Mouse (Mus musculus): ENCODE measurements at regions not wholly inside any gene's neighbourhood (a gene's known extent, or its start where the extent isn't known, plus 50 kb on each side); places are given as distances from the start of the nearest gene placed in this dataset.

DNA sequence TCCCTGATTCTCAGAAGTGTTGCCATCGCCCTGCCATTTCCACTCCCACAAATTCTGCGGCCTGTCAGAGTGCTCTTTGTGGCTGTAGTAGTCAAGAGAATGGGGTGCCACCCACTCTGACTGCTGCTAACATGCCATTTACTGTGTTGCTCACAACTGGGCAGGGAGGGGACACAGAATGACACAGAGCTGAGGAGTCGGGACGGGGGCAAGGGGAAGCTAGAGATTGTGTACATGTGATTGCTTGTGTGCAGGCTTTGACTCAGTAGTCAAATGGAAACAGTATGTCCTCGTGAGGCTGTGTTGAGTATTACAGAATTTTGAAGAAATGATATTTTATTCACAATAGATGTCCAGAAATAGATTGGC lies 595.6 kb downstream of the Nr2f2 start:
- Histone ChIP-seq H3K4me1 (replicated peaks; ENCODE audit: control insufficient read depth, insufficient read depth, low read length) (no peaks in the 10 kb centered on the region), H3K9me3 (ENCODE audit: control insufficient read depth, low read length) (no peaks in the 10 kb centered on the region), H3K4me2 (ENCODE audit: low read depth, low read length) (no peak overlapping the region), H3K27me3 (ENCODE audit: control insufficient read depth, insufficient read depth, low read depth, low read length) (no peaks in the 10 kb centered on the region), H3K36me3 (ENCODE audit: control insufficient read depth, insufficient read depth, low read length) (no peaks in the 10 kb centered on the region), H3K4me3 (ENCODE audit: low read length) (no peak overlapping the region), H3K9ac (ENCODE audit: low read length) (no peak overlapping the region), H3K27ac (ENCODE audit: low read length) (no peak overlapping the region)
- 73% methylated on average over 5 of the region's 5 CpGs for WGBS
- ATAC-seq (ENCODE audit: low read depth) = no peak

DNA sequence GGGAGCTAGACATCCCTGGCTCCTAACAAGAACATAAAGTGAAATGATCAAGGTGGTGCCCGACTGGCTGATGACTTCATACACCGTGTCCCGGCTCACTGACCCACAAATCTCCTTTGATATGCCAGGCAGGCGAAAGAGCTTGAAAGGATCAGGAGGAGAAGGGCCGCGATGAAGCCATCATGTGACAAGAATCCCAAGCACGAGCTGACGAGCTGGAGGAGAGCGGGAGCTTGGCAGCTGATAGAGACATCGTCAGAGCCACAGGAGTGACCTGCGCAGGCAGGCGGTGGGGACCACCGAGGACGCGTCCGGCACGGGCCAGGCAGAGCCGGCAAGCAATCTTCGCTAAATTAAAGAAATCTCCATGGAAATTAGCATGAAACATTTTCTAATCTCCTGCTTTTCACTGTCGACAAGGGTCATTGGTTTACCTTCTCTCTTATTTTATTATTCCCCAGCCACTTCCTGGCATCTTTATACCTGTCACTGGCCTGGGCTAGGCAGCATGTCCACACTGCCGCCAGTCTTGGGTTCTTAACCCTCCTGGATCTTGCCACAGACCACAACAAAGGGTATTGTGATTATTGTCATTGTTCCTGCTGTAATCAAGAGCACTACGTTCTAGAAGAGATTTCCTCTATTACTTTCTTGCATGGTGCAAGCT lies 596.1 kb downstream of the Nr2f2 start:
- no peak overlapping the region for H3K4me2 ChIP-seq (ENCODE audit: low read depth, low read length)
- WGBS = 61% methylated on average over 22 of the region's 22 CpGs
- H3K4me3 ChIP-seq (ENCODE audit: low read length) = no peak overlapping the region
- no peaks in the 10 kb centered on the region for H3K9me3 ChIP-seq (ENCODE audit: control insufficient read depth, low read length)
- ATAC-seq (ENCODE audit: low read depth) = no peak
- H3K27me3 ChIP-seq (ENCODE audit: control insufficient read depth, insufficient read depth, low read depth, low read length) = no peaks in the 10 kb centered on the region
- no peaks in the 10 kb centered on the region for H3K36me3 ChIP-seq (ENCODE audit: control insufficient read depth, insufficient read depth, low read length)
- H3K27ac ChIP-seq (ENCODE audit: low read length) = no peak overlapping the region
- H3K4me1 ChIP-seq (replicated peaks; ENCODE audit: control insufficient read depth, insufficient read depth, low read length) = no peaks in the 10 kb centered on the region
- no peak overlapping the region for H3K9ac ChIP-seq (ENCODE audit: low read length)

DNA sequence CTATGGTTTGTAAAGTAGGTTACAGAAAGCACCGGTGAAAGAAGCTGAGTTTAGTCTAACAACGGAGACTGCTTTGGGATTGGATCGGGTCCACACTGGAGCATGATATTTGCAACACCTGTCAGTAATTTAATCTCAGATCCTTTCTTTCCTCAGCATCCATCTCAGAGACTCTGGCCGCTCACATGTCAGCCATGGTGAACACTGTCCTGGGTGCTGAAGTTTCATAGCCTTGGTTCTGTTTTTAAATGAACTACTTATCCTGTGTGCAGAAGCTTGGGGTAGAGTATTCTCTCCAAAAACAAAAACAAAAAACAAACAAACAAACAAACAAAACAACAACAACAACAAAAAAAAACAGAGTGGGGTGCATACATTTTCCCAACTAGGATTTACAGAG lies 600.1 kb downstream of the Nr2f2 start:
- 49% methylated on average over 4 of the region's 4 CpGs for WGBS
- H3K4me3 ChIP-seq (ENCODE audit: low read length) = no peak overlapping the region
- no peaks in the 10 kb centered on the region for H3K27me3 ChIP-seq (ENCODE audit: control insufficient read depth, insufficient read depth, low read depth, low read length)
- no peak overlapping the region for H3K4me2 ChIP-seq (ENCODE audit: low read depth, low read length)
- no peak for ATAC-seq (ENCODE audit: low read depth)
- H3K27ac ChIP-seq (ENCODE audit: low read length) = no peak overlapping the region
- no peaks in the 10 kb centered on the region for H3K9me3 ChIP-seq (ENCODE audit: control insufficient read depth, low read length)
- H3K36me3 ChIP-seq (ENCODE audit: control insufficient read depth, insufficient read depth, low read length) = no peaks in the 10 kb centered on the region
- no peaks in the 10 kb centered on the region for H3K4me1 ChIP-seq (replicated peaks; ENCODE audit: control insufficient read depth, insufficient read depth, low read length)
- H3K9ac ChIP-seq (ENCODE audit: low read length) = no peak overlapping the region

DNA sequence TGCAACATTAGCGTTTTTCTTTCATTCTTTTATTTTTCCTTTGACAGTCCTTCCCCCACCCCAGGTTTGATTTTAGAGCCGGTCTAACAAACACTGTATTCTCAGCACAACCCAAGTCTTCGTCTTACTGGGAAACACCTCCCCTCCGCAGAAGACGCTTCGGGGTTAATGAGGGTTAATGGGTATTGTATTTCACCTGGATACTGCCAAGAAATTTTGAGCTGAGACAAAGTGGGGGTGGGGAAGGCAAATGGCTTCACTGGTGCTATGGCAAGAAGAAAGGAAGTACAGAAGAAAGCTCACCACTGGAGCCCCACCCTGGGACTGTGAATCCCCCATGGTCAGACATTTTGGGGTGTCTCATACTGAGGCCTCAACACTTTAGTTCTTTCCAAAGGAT lies 626.0 kb downstream of the Nr2f2 start:
- H3K27ac ChIP-seq (ENCODE audit: low read length) = no peak overlapping the region
- no peaks in the 10 kb centered on the region for H3K4me1 ChIP-seq (replicated peaks; ENCODE audit: control insufficient read depth, insufficient read depth, low read length)
- ATAC-seq (ENCODE audit: low read depth) = no peak
- no peaks in the 10 kb centered on the region for H3K36me3 ChIP-seq (ENCODE audit: control insufficient read depth, insufficient read depth, low read length)
- H3K9me3 ChIP-seq (ENCODE audit: control insufficient read depth, low read length) = no peaks in the 10 kb centered on the region
- H3K27me3 ChIP-seq (ENCODE audit: control insufficient read depth, insufficient read depth, low read depth, low read length) = no peaks in the 10 kb centered on the region
- no peak overlapping the region for H3K9ac ChIP-seq (ENCODE audit: low read length)
- H3K4me3 ChIP-seq (ENCODE audit: low read length) = no peak overlapping the region
- WGBS = 44% methylated on average over 6 of the region's 6 CpGs
- H3K4me2 ChIP-seq (ENCODE audit: low read depth, low read length) = no peak overlapping the region

DNA sequence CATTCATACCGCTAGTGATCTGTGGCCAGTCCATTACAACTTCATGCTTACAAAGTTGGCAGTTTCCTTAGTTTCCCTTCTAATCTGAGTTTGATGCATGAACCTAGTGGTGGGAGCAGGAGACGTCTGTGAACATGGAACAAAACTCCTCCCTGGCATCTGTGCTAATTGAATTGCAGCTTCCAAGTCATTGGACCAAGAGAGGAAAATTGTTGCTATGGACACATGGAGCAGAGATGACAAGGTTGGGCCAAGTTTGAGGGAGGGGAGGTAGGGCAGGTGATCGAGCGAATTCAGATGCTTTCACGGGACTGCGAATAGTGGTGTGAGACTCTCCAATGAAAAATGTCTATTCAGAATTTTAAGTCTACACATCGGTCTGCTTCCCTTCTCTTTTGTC lies 627.5 kb downstream of the Nr2f2 start:
- Histone ChIP-seq H3K27ac (ENCODE audit: low read length) (no peak overlapping the region), H3K36me3 (ENCODE audit: control insufficient read depth, insufficient read depth, low read length) (no peaks in the 10 kb centered on the region), H3K4me3 (ENCODE audit: low read length) (no peak overlapping the region), H3K4me2 (ENCODE audit: low read depth, low read length) (no peak overlapping the region), H3K9ac (ENCODE audit: low read length) (no peak overlapping the region), H3K27me3 (ENCODE audit: control insufficient read depth, insufficient read depth, low read depth, low read length) (no peaks in the 10 kb centered on the region), H3K4me1 (replicated peaks; ENCODE audit: control insufficient read depth, insufficient read depth, low read length) (no peaks in the 10 kb centered on the region), H3K9me3 (ENCODE audit: control insufficient read depth, low read length) (no peaks in the 10 kb centered on the region)
- no peak for ATAC-seq (ENCODE audit: low read depth)
- WGBS = 82% methylated on average over 7 of the region's 7 CpGs

DNA sequence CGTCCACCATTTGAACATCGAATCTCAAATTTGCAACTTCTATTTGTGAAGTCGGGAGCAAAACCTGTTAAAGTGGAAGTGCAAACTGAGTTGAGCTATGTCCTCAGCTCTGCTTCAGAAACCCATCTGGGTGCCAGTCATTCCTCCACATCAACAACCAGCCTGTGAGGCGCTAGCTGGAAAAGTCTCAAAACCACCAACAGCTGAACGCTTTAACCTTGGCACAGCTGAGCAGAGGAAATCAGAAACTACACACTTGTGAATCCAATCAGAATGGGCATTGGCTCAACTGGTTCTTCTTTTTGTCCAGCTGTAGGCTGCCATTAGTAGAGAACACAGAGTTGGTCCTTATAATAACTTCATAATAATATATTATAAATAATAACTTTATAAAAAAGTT lies 651.5 kb downstream of the Nr2f2 start:
- Histone ChIP-seq H3K4me2 (ENCODE audit: low read depth, low read length) (no peak overlapping the region), H3K36me3 (ENCODE audit: control insufficient read depth, insufficient read depth, low read length) (no peaks in the 10 kb centered on the region), H3K4me1 (replicated peaks; ENCODE audit: control insufficient read depth, insufficient read depth, low read length) (no peaks in the 10 kb centered on the region), H3K9ac (ENCODE audit: low read length) (no peak overlapping the region), H3K27me3 (ENCODE audit: control insufficient read depth, insufficient read depth, low read depth, low read length) (no peaks in the 10 kb centered on the region), H3K27ac (ENCODE audit: low read length) (no peak overlapping the region), H3K4me3 (ENCODE audit: low read length) (no peak overlapping the region), H3K9me3 (ENCODE audit: control insufficient read depth, low read length) (no peaks in the 10 kb centered on the region)
- WGBS = 82% methylated on average over 5 of the region's 5 CpGs
- ATAC-seq (ENCODE audit: low read depth) = no peak

DNA sequence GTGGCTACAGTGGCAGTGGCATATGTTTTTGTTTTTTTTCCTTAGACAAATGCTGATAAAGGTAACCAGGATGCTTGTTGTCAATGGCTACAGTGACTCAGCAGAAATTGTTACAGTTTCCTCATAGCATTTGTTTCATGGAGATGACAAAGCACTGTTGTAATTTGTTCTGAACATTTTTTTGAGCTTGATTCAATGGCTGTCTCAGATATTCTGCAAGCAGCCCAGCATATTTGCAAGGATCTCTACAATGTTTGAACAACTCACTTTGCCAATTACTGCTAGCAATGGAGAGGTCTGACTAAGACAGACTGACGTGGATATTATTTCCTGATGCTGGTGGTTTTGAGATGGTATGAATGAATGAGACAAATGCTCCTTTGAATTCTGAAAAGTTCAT lies 696.3 kb downstream of the Nr2f2 start:
- Histone ChIP-seq H3K4me1 (replicated peaks; ENCODE audit: control insufficient read depth, insufficient read depth, low read length) (no peaks in the 10 kb centered on the region), H3K27ac (ENCODE audit: low read length) (no peak overlapping the region), H3K27me3 (ENCODE audit: control insufficient read depth, insufficient read depth, low read depth, low read length) (no peaks in the 10 kb centered on the region), H3K4me2 (ENCODE audit: low read depth, low read length) (no peak overlapping the region), H3K9ac (ENCODE audit: low read length) (no peak overlapping the region), H3K4me3 (ENCODE audit: low read length) (no peak overlapping the region), H3K36me3 (ENCODE audit: control insufficient read depth, insufficient read depth, low read length) (no peaks in the 10 kb centered on the region), H3K9me3 (ENCODE audit: control insufficient read depth, low read length) (no peaks in the 10 kb centered on the region)
- 55% methylated on average over 1 of the region's 1 CpGs for WGBS
- ATAC-seq (ENCODE audit: low read depth) = no peak

DNA sequence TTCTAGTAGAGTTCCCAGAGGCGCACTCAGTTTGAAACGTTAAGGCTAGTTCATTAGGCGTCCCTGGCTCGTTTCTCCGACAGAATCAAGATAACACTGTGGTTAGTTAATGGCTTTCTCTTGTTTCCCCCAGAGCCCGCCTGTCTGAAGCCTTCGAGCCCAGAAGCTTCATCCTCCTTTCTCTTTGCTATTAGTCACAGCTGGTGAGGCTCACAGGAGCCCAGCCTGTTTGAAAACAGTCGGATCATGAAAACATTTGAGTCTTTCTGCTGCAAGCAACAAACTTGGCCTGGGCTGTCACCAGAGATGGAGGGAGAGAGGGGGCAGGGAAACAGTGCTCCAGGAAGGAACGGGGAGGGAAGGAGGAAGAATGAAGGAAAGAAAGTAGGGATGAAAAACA lies 711.0 kb downstream of the Nr2f2 start:
- H3K9me3 ChIP-seq (ENCODE audit: control insufficient read depth, low read length) = no peaks in the 10 kb centered on the region
- no peak overlapping the region for H3K4me3 ChIP-seq (ENCODE audit: low read length)
- H3K9ac ChIP-seq (ENCODE audit: low read length) = no peak overlapping the region; the same call in 1 of the 2 replicates
- no peaks in the 10 kb centered on the region for H3K27me3 ChIP-seq (ENCODE audit: control insufficient read depth, insufficient read depth, low read depth, low read length)
- H3K4me1 ChIP-seq (replicated peaks; ENCODE audit: control insufficient read depth, insufficient read depth, low read length) = no peaks in the 10 kb centered on the region
- peak; percentile 51 for ATAC-seq (ENCODE audit: low read depth)
- H3K27ac ChIP-seq (ENCODE audit: low read length) = no peak overlapping the region
- H3K4me2 ChIP-seq (ENCODE audit: low read depth, low read length) = no peak overlapping the region
- 5% methylated on average over 9 of the region's 9 CpGs for WGBS
- H3K36me3 ChIP-seq (ENCODE audit: control insufficient read depth, insufficient read depth, low read length) = no peaks in the 10 kb centered on the region

DNA sequence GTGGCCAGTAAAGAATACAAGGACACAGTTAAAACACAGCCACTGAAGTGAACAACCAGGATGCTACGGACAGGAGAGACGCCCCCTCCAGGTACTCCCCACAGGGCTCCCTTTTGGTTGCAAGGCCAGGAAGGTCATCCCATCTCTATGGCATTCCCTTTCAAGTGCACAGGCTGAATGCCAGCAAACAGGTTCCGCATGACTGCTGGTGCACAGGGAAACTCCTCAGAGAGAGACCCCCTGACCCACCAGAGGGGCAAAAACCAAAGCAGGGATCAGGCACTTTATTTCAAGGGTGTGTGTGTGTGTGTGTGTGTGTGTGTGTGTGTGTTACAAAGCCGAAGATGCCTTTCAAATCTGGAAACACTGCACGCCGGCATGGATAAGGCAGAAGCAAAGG lies 721.1 kb downstream of the Nr2f2 start:
- H3K4me1 ChIP-seq (replicated peaks; ENCODE audit: control insufficient read depth, insufficient read depth, low read length) = no peaks in the 10 kb centered on the region
- H3K9me3 ChIP-seq (ENCODE audit: control insufficient read depth, low read length) = no peaks in the 10 kb centered on the region
- H3K9ac ChIP-seq (ENCODE audit: low read length) = no peak overlapping the region
- H3K27me3 ChIP-seq (ENCODE audit: control insufficient read depth, insufficient read depth, low read depth, low read length) = no peaks in the 10 kb centered on the region
- H3K4me3 ChIP-seq (ENCODE audit: low read length) = no peak overlapping the region
- H3K27ac ChIP-seq (ENCODE audit: low read length) = no peak overlapping the region
- no peak for ATAC-seq (ENCODE audit: low read depth)
- 66% methylated on average over 6 of the region's 6 CpGs for WGBS
- no peak overlapping the region for H3K4me2 ChIP-seq (ENCODE audit: low read depth, low read length)
- H3K36me3 ChIP-seq (ENCODE audit: control insufficient read depth, insufficient read depth, low read length) = no peaks in the 10 kb centered on the region

DNA sequence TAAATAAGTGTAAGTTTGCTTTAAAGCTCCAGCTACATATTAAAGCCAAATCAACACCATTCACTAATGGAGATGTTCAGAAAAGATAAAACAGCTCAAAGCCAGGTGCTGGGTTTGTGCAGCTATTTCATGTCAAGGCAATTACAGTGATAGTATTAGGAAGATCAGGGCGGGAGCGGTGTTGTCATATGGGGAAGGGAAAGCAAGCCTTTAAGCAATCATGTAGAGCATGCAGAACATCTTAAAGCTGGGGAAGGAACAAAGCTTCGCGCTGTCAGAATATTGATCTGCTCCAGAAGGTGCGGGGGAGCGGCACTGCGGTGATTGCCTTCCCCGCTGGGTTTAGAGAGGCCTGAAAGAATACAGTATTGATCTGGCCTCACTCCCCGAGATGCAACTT lies 724.9 kb downstream of the Nr2f2 start:
- no peaks in the 10 kb centered on the region for H3K9me3 ChIP-seq (ENCODE audit: control insufficient read depth, low read length)
- no peaks in the 10 kb centered on the region for H3K27me3 ChIP-seq (ENCODE audit: control insufficient read depth, insufficient read depth, low read depth, low read length)
- no peak overlapping the region for H3K27ac ChIP-seq (ENCODE audit: low read length)
- no peaks in the 10 kb centered on the region for H3K36me3 ChIP-seq (ENCODE audit: control insufficient read depth, insufficient read depth, low read length)
- H3K4me3 ChIP-seq (ENCODE audit: low read length) = no peak overlapping the region
- WGBS = 45% methylated on average over 9 of the region's 9 CpGs
- ATAC-seq (ENCODE audit: low read depth) = no peak
- no peak overlapping the region for H3K9ac ChIP-seq (ENCODE audit: low read length)
- H3K4me2 ChIP-seq (ENCODE audit: low read depth, low read length) = no peak overlapping the region
- H3K4me1 ChIP-seq (replicated peaks; ENCODE audit: control insufficient read depth, insufficient read depth, low read length) = no peaks in the 10 kb centered on the region
